Mouse (Mus musculus) kidney, postnatal 25 days (tissue): ENCODE results near the gene Esf1.
"Not testable (repeated sequence)": the region's sequence is repeated elsewhere in the genome, so short reads cannot be mapped to it uniquely, and the experiment has no call there.

Source experiments
- DNase-seq, 2 experiments: peaks; one replicate each; pipeline ENCODE4 v3.0.0; 2021; ENCODE audit warnings: mixed read lengths in 2 of 2

The Esf1 gene

GRCm38 (mm10) chr2:140170127-140170802 is at the start of gene Esf1, which contains the start of gene Ndufaf5:
Gene Esf1, minus strand, starts transcription at chr2:140170564.
Gene Ndufaf5, plus strand, starts transcription at chr2:140170649.
- DNase-seq: peak; percentile 97 to 98

- no peak for DNase-seq
Measured at GRCm38 (mm10) chr2:140215965-140216364, 45.6 kb upstream of the Esf1 start.

GRCm38 (mm10) chr2:140215415-140215814 is 45.1 kb upstream of the Esf1 start:
- DNase-seq: no peak

- no peak for DNase-seq
Measured at GRCm38 (mm10) chr2:140214519-140215027, 44.2 kb upstream of the Esf1 start.

- no peak for DNase-seq
Measured at GRCm38 (mm10) chr2:140203756-140204155, 33.4 kb upstream of the Esf1 start.

GRCm38 (mm10) chr2:140202573-140202972 is 32.2 kb upstream of the Esf1 start:
- no peak for DNase-seq

- no peak for DNase-seq
Measured at GRCm38 (mm10) chr2:140200713-140201112, 30.3 kb upstream of the Esf1 start.

- not testable (repeated sequence) for DNase-seq
Measured at GRCm38 (mm10) chr2:140185685-140186210, 15.4 kb upstream of the Esf1 start.

GRCm38 (mm10) chr2:140170803-140171553 is 614 bp upstream of the Esf1 start:
- DNase-seq: peak in 1 of 2 experiments; percentile 53

GRCm38 (mm10) chr2:140169057-140169456 is 1.3 kb downstream of the Esf1 start:
- DNase-seq: no peak

- no peak for DNase-seq
Measured at GRCm38 (mm10) chr2:140163351-140163854, 7.0 kb downstream of the Esf1 start.

GRCm38 (mm10) chr2:140159186-140159730 is 11.1 kb downstream of the Esf1 start:
- no peak for DNase-seq

- not testable (repeated sequence) for DNase-seq
Measured at GRCm38 (mm10) chr2:140151743-140152142, 18.6 kb downstream of the Esf1 start, which contains the start of gene Gm17374. Gene Gm17374, plus strand, starts transcription at chr2:140152043.

- no peak for DNase-seq
Measured at GRCm38 (mm10) chr2:140125516-140125915, 44.8 kb downstream of the Esf1 start.

- no peak for DNase-seq
Measured at GRCm38 (mm10) chr2:140113851-140114250, 56.5 kb downstream of the Esf1 start.

- DNase-seq: no peak
Measured at GRCm38 (mm10) chr2:140108945-140109344, 61.4 kb downstream of the Esf1 start.

GRCm38 (mm10) chr2:140107641-140108040 is 62.7 kb downstream of the Esf1 start:
- no peak for DNase-seq

- DNase-seq: no peak
Measured at GRCm38 (mm10) chr2:140104951-140105350, 65.4 kb downstream of the Esf1 start.

- no peak for DNase-seq
Measured at GRCm38 (mm10) chr2:140100551-140101474, 69.6 kb downstream of the Esf1 start.

- no peak for DNase-seq
Measured at GRCm38 (mm10) chr2:140099971-140100370, 70.4 kb downstream of the Esf1 start.

GRCm38 (mm10) chr2:140097131-140097591 is 73.2 kb downstream of the Esf1 start:
- DNase-seq: no peak

GRCm38 (mm10) chr2:140096034-140096433 is 74.3 kb downstream of the Esf1 start:
- no peak for DNase-seq
